Comparison of ENCODE assay signal across 10 mouse cellular contexts in genomic region chr15:84135472-84135871, GRCm38 (mm10). TPM values are rescaled to one million over a fixed set of nuclear protein-coding genes. Genes with fewer than 3 reads are reported as not detected.
DNase-seq lines count a peak whose midpoint lies in the region; ATAC-seq lines count a peak whose summit lies in the region.
"Had no signal": no experiment of that assay in that cellular context is flagged by ENCODE, and none has a peak within 500 bp of the region (broad histone marks: within the 10 kb centered on the region; RNA-seq: fewer than 3 reads in every experiment).

No protein-coding gene starts in this region.

- peak; percentile 26 for DNase-seq in kidney, adult 18-20 months
- DNase-seq in kidney, adult 11 months = no peak
- peak; percentile 34 for DNase-seq in CD4-positive helper T cell, adult 2 months (ENCODE audit: low read depth, low spot score)
- DNase-seq in WW6 (ENCODE audit: low read depth, low spot score) = peak; percentile 64
- DNase-seq in induced T-regulatory cell, adult 2 months (ENCODE audit: low read depth) = peak; percentile 66
- peak; percentile 62 for DNase-seq in testis, postnatal 10 days (ENCODE audit: low spot score)
- no peak for DNase-seq in layer of hippocampus, postnatal 36 days

- ATAC-seq in inflammation-experienced regulatory T-cells, adult 6 months = no peak

RNA-seq across cellular contexts. Expression of gene Pnpla5, which starts 12.5 kb away (rescaled TPM):
- total RNA-seq in layer of hippocampus, postnatal 36 days (2021) = not detected
- not detected for polyA plus RNA-seq in inflammation-experienced regulatory T-cells, adult 6 months (2017; shearing (Covaris generic))
- polyA plus RNA-seq: embryonic facial prominence, embryonic 13.5 days; lung, embryonic 15.5 days had no signal

RNA-seq across cellular contexts. Expression of gene Sult4a1, which starts 29.9 kb away (rescaled TPM):
- 100 to 1,000 TPM; 317 to 352 TPM for total RNA-seq in layer of hippocampus, postnatal 36 days (2021)
- under 1 TPM in 1 of 3 experiments, not detected in 2; 0.29 TPM for polyA plus RNA-seq in inflammation-experienced regulatory T-cells, adult 6 months (2017; shearing (Covaris generic))

RNA-seq across cellular contexts. Expression of gene Pnpla3, which starts 32.2 kb away (rescaled TPM):
- 1 to 10 TPM; 7.2 to 7.6 TPM for total RNA-seq in layer of hippocampus, postnatal 36 days (2021)
- polyA plus RNA-seq in inflammation-experienced regulatory T-cells, adult 6 months (2017; shearing (Covaris generic)) = under 1 TPM in 1 of 3 experiments, not detected in 2; 0.61 TPM

RNA-seq across cellular contexts. Expression of gene Samm50, which starts 56.6 kb away (rescaled TPM):
- total RNA-seq in layer of hippocampus, postnatal 36 days (2021) = 10 to 100 TPM; 93.0 to 93.1 TPM
- polyA plus RNA-seq in inflammation-experienced regulatory T-cells, adult 6 months (2017; shearing (Covaris generic)) = 10 to 100 TPM; 31.9 to 49.9 (median 46.9) TPM

Comparison
In these comparisons a context has a peak if more than half of its experiments do, and no peak if none do; other contexts are left out.
1. DNase-seq: peak in kidney, adult 18-20 months (single experiment), CD4-positive helper T cell, adult 2 months (single experiment), WW6 (single experiment), induced T-regulatory cell, adult 2 months (single experiment) and testis, postnatal 10 days (single experiment); none in kidney, adult 11 months (single experiment) and layer of hippocampus, postnatal 36 days (0 of 2).